Mouse (Mus musculus): Measurements from ENCODE around the gene Lyg1. TPM values are rescaled to one million over a fixed set of nuclear protein-coding genes. Genes with fewer than 3 reads are reported as not detected.
A peak's percentile ranks its signal among the peaks of the same experiment; 100 is the strongest.
"Not testable (repeated sequence)": the region's sequence is repeated elsewhere in the genome, so short reads cannot be mapped to it uniquely, and the experiment has no call there.

Gene Lyg1
- polyA plus RNA-seq, 1 experiment from 2014 or later = not detected

- H3K9ac ChIP-seq = no peak overlapping the region
- H3K27me3 ChIP-seq = no peaks in the 10 kb centered on the region
- H3K27ac ChIP-seq (replicated peaks) = no peak overlapping the region
- no peaks in the 10 kb centered on the region for H3K9me3 ChIP-seq
- 86% methylated on average over 1 of the region's 1 CpGs for whole genome bisulfite sequencing
- no peak overlapping the region for H3K4me3 ChIP-seq
- H3K4me2 ChIP-seq = no peak overlapping the region
- peaks cover 30% of the 10 kb centered on the region for H3K36me3 ChIP-seq
- ATAC-seq (ENCODE audit: low FRiP score, low read depth) = no peak
- H3K4me1 ChIP-seq (replicated peaks) = no peaks in the 10 kb centered on the region
Measured at GRCm38 (mm10) chr1:37984326-37984725, 26.8 kb upstream of the Lyg1 start.

GRCm38 (mm10) chr1:37977303-37977702 lies 19.7 kb upstream of the Lyg1 start:
- no peaks in the 10 kb centered on the region for H3K36me3 ChIP-seq
- H3K9ac ChIP-seq = no peak overlapping the region
- no peaks in the 10 kb centered on the region for H3K4me1 ChIP-seq (replicated peaks)
- no peak for ATAC-seq (ENCODE audit: low FRiP score, low read depth)
- no peaks in the 10 kb centered on the region for H3K9me3 ChIP-seq
- no peak overlapping the region for H3K4me2 ChIP-seq
- H3K27ac ChIP-seq (replicated peaks) = no peak overlapping the region
- H3K27me3 ChIP-seq = no peaks in the 10 kb centered on the region
- WGBS = 93% methylated on average over 7 of the region's 7 CpGs
- H3K4me3 ChIP-seq = no peak overlapping the region

GRCm38 (mm10) chr1:37976666-37977065 lies 19.1 kb upstream of the Lyg1 start:
- not testable (repeated sequence) for H3K9ac ChIP-seq; H3K27ac ChIP-seq (replicated peaks); H3K4me3 ChIP-seq; H3K27me3 ChIP-seq; ATAC-seq (ENCODE audit: low FRiP score, low read depth); H3K9me3 ChIP-seq; H3K4me1 ChIP-seq (replicated peaks); H3K4me2 ChIP-seq; H3K36me3 ChIP-seq
- WGBS = 80% methylated on average over 9 of the region's 9 CpGs

- no peak for ATAC-seq (ENCODE audit: low FRiP score, low read depth)
- 66% methylated on average over 4 of the region's 4 CpGs for WGBS
- H3K27ac ChIP-seq (replicated peaks) = no peak overlapping the region
- H3K4me1 ChIP-seq (replicated peaks) = no peaks in the 10 kb centered on the region
- no peaks in the 10 kb centered on the region for H3K27me3 ChIP-seq
- H3K9ac ChIP-seq = no peak overlapping the region
- no peak overlapping the region for H3K4me2 ChIP-seq
- no peaks in the 10 kb centered on the region for H3K36me3 ChIP-seq
- H3K9me3 ChIP-seq = no peaks in the 10 kb centered on the region
- H3K4me3 ChIP-seq = no peak overlapping the region
Measured at GRCm38 (mm10) chr1:37971520-37971919, 14.0 kb upstream of the Lyg1 start.

- Histone ChIP-seq H3K27me3 (no peaks in the 10 kb centered on the region), H3K9ac (no peak overlapping the region), H3K27ac (replicated peaks) (no peak overlapping the region), H3K4me2 (no peak overlapping the region), H3K4me1 (replicated peaks) (no peaks in the 10 kb centered on the region), H3K4me3 (no peak overlapping the region), H3K36me3 (no peaks in the 10 kb centered on the region), H3K9me3 (no peaks in the 10 kb centered on the region)
- WGBS = 89% methylated on average over 6 of the region's 6 CpGs
- no peak for ATAC-seq (ENCODE audit: low FRiP score, low read depth)
Measured at GRCm38 (mm10) chr1:37968746-37969145, 11.2 kb upstream of the Lyg1 start.

GRCm38 (mm10) chr1:37965571-37965970 lies 8.0 kb upstream of the Lyg1 start:
- Histone ChIP-seq H3K27me3 (no peaks in the 10 kb centered on the region), H3K9me3 (no peaks in the 10 kb centered on the region), H3K4me2 (no peak overlapping the region), H3K27ac (replicated peaks) (no peak overlapping the region), H3K4me3 (no peak overlapping the region), H3K9ac (no peak overlapping the region), H3K4me1 (replicated peaks) (no peaks in the 10 kb centered on the region), H3K36me3 (no peaks in the 10 kb centered on the region)
- 55% methylated on average over 10 of the region's 10 CpGs for WGBS
- no peak for ATAC-seq (ENCODE audit: low FRiP score, low read depth)

- peak; percentile 23; the same call in 1 of the 2 replicates for ATAC-seq (ENCODE audit: low FRiP score, low read depth)
- Histone ChIP-seq H3K27ac (replicated peaks) (no peak overlapping the region), H3K9ac (no peak overlapping the region), H3K27me3 (no peaks in the 10 kb centered on the region), H3K4me3 (no peak overlapping the region), H3K36me3 (no peaks in the 10 kb centered on the region), H3K4me2 (no peak overlapping the region), H3K4me1 (replicated peaks) (no peaks in the 10 kb centered on the region), H3K9me3 (no peaks in the 10 kb centered on the region)
- 52% methylated on average over 5 of the region's 5 CpGs for WGBS
Measured at GRCm38 (mm10) chr1:37959486-37959885, 1.9 kb upstream of the Lyg1 start.

GRCm38 (mm10) chr1:37958516-37958915 lies 957 bp upstream of the Lyg1 start:
- H3K36me3 ChIP-seq = no peaks in the 10 kb centered on the region
- WGBS = 90% methylated on average over 2 of the region's 2 CpGs
- no peak overlapping the region for H3K9ac ChIP-seq
- no peaks in the 10 kb centered on the region for H3K9me3 ChIP-seq
- no peak overlapping the region for H3K4me2 ChIP-seq
- H3K27me3 ChIP-seq = no peaks in the 10 kb centered on the region
- H3K27ac ChIP-seq (replicated peaks) = no peak overlapping the region
- H3K4me3 ChIP-seq = no peak overlapping the region
- ATAC-seq (ENCODE audit: low FRiP score, low read depth) = no peak
- no peaks in the 10 kb centered on the region for H3K4me1 ChIP-seq (replicated peaks)

- no peak overlapping the region for H3K4me2 ChIP-seq
- no peak overlapping the region for H3K9ac ChIP-seq
- H3K4me3 ChIP-seq = no peak overlapping the region
- ATAC-seq (ENCODE audit: low FRiP score, low read depth) = no peak
- WGBS = 26% methylated on average over 3 of the region's 3 CpGs
- H3K36me3 ChIP-seq = no peaks in the 10 kb centered on the region
- no peaks in the 10 kb centered on the region for H3K4me1 ChIP-seq (replicated peaks)
- H3K27me3 ChIP-seq = no peaks in the 10 kb centered on the region
- H3K27ac ChIP-seq (replicated peaks) = no peak overlapping the region
- H3K9me3 ChIP-seq = no peaks in the 10 kb centered on the region
Measured at GRCm38 (mm10) chr1:37956690-37957431, 698 bp downstream of the Lyg1 start.

- no peak for ATAC-seq (ENCODE audit: low FRiP score, low read depth)
- WGBS = 91% methylated on average over 2 of the region's 2 CpGs
- Histone ChIP-seq H3K36me3 (no peaks in the 10 kb centered on the region), H3K9me3 (no peaks in the 10 kb centered on the region), H3K4me2 (no peak overlapping the region), H3K27ac (replicated peaks) (no peak overlapping the region), H3K27me3 (no peaks in the 10 kb centered on the region), H3K4me1 (replicated peaks) (no peaks in the 10 kb centered on the region), H3K9ac (no peak overlapping the region), H3K4me3 (no peak overlapping the region)
Measured at GRCm38 (mm10) chr1:37955251-37955650, 2.3 kb downstream of the Lyg1 start.

- no peak overlapping the region for H3K27ac ChIP-seq (replicated peaks)
- no peaks in the 10 kb centered on the region for H3K9me3 ChIP-seq
- ATAC-seq (ENCODE audit: low FRiP score, low read depth) = no peak
- no peak overlapping the region for H3K4me2 ChIP-seq
- no peaks in the 10 kb centered on the region for H3K27me3 ChIP-seq
- no peaks in the 10 kb centered on the region for H3K36me3 ChIP-seq
- no peaks in the 10 kb centered on the region for H3K4me1 ChIP-seq (replicated peaks)
- H3K9ac ChIP-seq = no peak overlapping the region
- no peak overlapping the region for H3K4me3 ChIP-seq
- 86% methylated on average over 7 of the region's 7 CpGs for WGBS
Measured at GRCm38 (mm10) chr1:37954786-37955185, 2.8 kb downstream of the Lyg1 start.

- 84% methylated on average over 2 of the region's 2 CpGs for WGBS
- H3K36me3 ChIP-seq = no peaks in the 10 kb centered on the region
- ATAC-seq (ENCODE audit: low FRiP score, low read depth) = no peak
Measured at GRCm38 (mm10) chr1:37948906-37949305, 8.7 kb downstream of the Lyg1 start.

GRCm38 (mm10) chr1:37931806-37932205 lies 25.8 kb downstream of the Lyg1 start:
- H3K27me3 ChIP-seq = no peaks in the 10 kb centered on the region
- ATAC-seq (ENCODE audit: low FRiP score, low read depth) = no peak
- no peaks in the 10 kb centered on the region for H3K9me3 ChIP-seq
- H3K4me1 ChIP-seq (replicated peaks) = no peaks in the 10 kb centered on the region
- H3K9ac ChIP-seq = no peak overlapping the region
- no peak overlapping the region for H3K27ac ChIP-seq (replicated peaks)
- H3K4me2 ChIP-seq = no peak overlapping the region
- H3K36me3 ChIP-seq = no peaks in the 10 kb centered on the region
- WGBS = 15% methylated on average over 3 of the region's 3 CpGs
- H3K4me3 ChIP-seq = no peak overlapping the region

More at GRCm38 (mm10) chr1:37948906-37949305, 8.7 kb downstream of the Lyg1 start:
- H3K4me3 ChIP-seq = no peak overlapping the region
- H3K27me3 ChIP-seq = no peaks in the 10 kb centered on the region
- no peaks in the 10 kb centered on the region for H3K4me1 ChIP-seq (replicated peaks)
- no peak overlapping the region for H3K4me2 ChIP-seq
- no peak overlapping the region for H3K27ac ChIP-seq (replicated peaks)
- no peaks in the 10 kb centered on the region for H3K9me3 ChIP-seq
- no peak overlapping the region for H3K9ac ChIP-seq
